Mouse (Mus musculus) layer of hippocampus, postnatal 36 days (tissue): ENCODE measurements around the gene Ttyh2. TPM values are rescaled to one million over a fixed set of nuclear protein-coding genes. Genes with fewer than 3 reads are reported as not detected.
A peak's percentile ranks its signal among the peaks of the same experiment; 100 is the strongest.

Experiments used
- DNase-seq, 2 experiments: peaks; one replicate each; pipeline ENCODE4 v3.0.0; 2022
- total RNA-seq, 2 experiments: library from RNA; stranded (reverse); gene quantifications; 2 replicates each; pipeline ENCODE4 v1.2.3; 2021

Ttyh2 gene
- total RNA-seq, 2 experiments from 2014 or later = 29.5 to 30.6 TPM

GRCm38 (mm10) chr11:114682321-114682900, 7.2 kb downstream of the Ttyh2 start:
- no peak for DNase-seq

DNA sequence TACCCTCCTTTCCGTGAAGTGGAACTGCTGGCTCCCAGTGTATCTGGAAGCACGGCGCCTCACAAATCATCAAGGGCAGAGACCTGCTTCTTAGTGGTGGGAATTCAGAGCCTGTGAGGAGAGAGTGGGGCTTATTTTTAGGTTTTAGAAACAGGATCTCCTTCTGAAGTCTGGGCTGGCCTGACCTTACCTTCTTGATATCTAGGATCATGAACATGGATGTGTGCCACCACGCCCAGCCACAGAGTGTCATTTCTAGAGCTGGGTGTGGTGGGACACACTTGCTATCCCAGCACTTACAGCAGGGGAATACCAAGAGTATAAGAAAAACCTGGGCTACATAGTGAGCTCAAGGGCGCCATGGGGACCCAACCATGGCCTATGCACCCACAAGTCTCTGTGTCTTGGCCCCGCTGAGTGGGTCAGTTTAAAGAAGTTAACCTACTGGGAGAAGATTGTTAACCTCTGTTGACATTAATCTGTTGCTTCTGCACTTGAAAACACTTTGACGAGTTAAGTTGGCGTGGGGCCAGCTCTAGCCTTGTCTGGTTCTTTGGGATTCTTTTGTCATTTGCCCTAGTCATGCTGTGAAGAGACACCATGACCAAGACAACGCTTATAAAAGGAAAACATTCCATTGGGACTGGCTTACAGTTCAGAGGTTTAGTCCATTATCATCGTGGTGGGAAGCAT, 7.9 kb downstream of the Ttyh2 start:
- no peak for DNase-seq

DNA sequence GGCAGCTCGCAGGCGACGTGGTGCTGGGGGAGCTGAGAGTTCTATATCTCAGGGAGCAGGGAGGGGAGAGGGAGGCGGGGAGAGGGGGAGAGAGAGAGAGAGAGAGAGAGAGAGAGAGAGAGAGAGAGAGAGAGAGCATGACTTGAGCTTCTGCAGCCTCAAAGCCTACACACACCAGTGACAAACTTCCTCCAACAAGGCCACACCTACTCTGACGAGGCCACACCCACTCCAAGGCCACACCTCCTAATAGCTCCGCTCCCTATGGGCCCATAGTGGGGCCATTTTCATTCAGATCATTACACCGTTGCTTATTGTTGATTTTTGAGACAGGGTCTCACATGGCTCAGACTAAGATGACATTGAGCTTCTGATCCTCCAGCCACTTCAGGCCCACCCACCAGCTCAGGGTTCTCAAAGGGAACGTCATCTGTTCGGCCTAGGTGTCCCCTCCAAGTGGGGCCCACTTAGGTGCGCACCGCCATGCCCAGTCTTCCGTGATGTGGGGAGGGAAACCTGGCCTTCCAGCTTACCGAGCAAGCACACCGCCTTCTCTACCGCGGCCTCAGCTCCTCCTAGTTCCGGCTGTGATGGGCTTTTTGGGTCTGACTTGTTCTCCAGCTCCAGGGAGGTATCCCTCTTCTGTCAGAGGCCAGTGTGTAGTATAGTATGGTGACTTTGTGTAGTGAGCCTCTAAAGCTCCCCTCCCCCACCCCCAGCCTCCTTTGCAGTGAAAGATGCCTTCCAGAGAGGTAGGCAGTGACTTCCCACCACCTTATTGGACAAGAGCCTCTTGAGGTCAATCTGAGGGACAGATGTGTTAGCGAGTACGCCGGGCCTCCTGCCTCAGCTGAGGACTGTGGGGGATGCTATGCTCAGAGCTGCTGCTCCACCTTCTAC, 8.7 kb downstream of the Ttyh2 start:
- DNase-seq = no peak

- DNase-seq = no peak
Observed at GRCm38 (mm10) chr11:114684627-114685373, 9.6 kb downstream of the Ttyh2 start.

GRCm38 (mm10) chr11:114685526-114686040, 10.4 kb downstream of the Ttyh2 start:
- no peak for DNase-seq

- no peak for DNase-seq
Observed at GRCm38 (mm10) chr11:114686221-114686959, 11.2 kb downstream of the Ttyh2 start.

GRCm38 (mm10) chr11:114687574-114688188, 12.4 kb downstream of the Ttyh2 start:
- DNase-seq = no peak

DNA sequence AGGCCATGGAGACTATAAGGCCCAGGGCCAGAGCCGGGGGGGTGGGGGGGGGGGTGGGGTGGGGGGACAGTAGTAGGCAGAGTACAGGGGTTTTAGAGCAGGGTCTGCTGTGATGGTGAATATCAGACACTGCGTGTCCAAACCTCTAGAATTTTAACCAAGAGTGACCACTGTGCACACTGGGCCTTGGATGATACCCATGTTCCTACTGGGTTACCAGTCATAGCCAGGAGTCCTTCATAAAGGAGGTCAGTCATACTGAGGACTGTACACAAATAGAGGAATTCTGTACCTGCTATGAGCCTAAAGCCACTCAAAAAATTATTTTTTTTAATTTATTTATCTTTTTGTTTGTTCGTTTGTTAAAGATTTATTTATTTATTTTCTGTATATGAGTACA, 13.5 kb downstream of the Ttyh2 start:
- no peak for DNase-seq

GRCm38 (mm10) chr11:114690192-114690591, 15.0 kb downstream of the Ttyh2 start:
- no peak for DNase-seq

- no peak for DNase-seq
Observed at GRCm38 (mm10) chr11:114691454-114692182, 16.4 kb downstream of the Ttyh2 start.

DNA sequence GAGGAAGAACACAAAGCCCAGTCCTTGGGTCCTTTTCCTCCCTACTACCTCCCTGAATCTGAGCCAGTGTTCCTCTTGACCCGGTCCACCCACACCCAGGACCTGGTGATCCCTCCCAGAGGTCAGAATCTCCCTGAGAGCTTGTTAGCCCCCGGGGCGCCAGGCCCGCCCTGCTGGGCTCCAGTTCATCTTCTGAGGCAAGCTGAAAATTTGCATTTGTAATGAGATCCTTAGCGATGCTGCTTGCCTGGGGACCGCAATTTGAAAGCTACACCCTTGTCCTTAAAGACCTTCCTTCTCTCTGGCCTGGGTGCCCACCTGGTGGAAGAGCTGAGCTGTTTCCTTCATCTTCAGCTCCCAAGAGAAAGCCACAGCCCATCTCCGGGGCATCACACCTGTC, 17.4 kb downstream of the Ttyh2 start:
- no peak for DNase-seq

DNA sequence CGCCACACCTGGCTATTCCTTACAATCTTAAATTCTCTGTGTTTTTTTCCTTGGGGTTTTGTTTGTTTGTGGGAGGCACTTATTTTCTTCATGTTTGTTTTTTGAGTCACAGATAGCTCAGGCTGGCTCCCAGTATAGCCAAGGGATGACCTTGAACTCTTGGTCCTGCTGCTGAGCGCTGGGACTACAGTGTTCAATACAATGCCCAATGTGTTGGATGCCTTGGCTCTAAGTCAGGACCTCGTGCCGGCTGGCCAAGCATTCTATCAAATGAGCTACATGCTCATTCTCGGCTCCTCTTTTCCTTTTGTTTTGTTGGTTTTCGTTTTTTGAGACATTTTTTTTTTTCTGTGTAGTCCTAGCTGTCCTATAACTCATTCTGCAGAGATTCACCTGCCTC, 18.2 kb downstream of the Ttyh2 start:
- DNase-seq = no peak

GRCm38 (mm10) chr11:114694451-114694850, 19.2 kb downstream of the Ttyh2 start:
- no peak for DNase-seq

- DNase-seq = no peak
Observed at GRCm38 (mm10) chr11:114698496-114698895, 23.3 kb downstream of the Ttyh2 start.

GRCm38 (mm10) chr11:114699511-114699910, 24.3 kb downstream of the Ttyh2 start:
- DNase-seq = no peak

DNA sequence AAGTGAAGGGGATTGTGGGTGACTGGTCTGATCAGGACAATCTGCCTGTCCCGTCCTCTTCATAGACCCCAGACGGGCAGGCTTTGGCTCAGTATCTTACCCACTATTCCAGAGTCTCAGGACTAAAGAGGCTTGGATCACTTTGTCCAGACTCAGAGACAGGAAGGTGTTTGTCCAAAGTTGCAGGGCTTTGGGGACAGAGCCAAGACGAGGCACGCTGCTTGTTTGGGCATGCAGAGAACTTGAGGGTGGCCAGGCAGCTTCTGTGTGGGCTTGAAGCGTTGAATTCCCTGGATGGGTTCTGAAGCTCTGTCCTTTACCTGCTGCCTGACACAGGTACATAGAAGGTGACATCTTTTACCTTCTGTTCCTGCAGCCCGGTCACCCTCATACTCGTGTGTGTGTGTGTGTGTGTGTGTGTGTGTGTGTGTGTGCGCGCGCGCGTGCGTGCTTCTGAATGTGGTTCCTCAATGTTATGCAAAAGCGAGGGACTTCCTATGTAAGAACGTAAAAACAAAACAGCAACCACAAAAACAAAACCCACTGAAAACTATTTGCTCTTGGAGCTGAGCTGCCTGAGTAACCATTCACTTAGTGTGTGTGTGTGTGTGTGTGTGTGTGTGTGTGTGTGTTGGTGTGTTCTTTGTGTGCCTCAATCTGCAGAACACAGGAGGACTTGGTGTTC, 27.2 kb downstream of the Ttyh2 start:
- no peak for DNase-seq

GRCm38 (mm10) chr11:114702996-114703361, 27.7 kb downstream of the Ttyh2 start:
- no peak for DNase-seq

- peak; percentile 74 to 76 for DNase-seq
Observed at GRCm38 (mm10) chr11:114704071-114704913, 29.1 kb downstream of the Ttyh2 start.

- DNase-seq = no peak
Observed at GRCm38 (mm10) chr11:114706358-114706757, 31.1 kb downstream of the Ttyh2 start.
